Mouse (Mus musculus): ENCODE results near the gene Tmprss4.

Tmprss4 gene

GRCm38 (mm10) chr9:45196125-45196830 is 7.6 kb downstream of the Tmprss4 start:
- DNase-seq (ENCODE audit: low read depth, low spot score): no peak

- no peak for DNase-seq (ENCODE audit: low read depth, low spot score)
Observed at GRCm38 (mm10) chr9:45195468-45195867, 8.4 kb downstream of the Tmprss4 start.

DNA sequence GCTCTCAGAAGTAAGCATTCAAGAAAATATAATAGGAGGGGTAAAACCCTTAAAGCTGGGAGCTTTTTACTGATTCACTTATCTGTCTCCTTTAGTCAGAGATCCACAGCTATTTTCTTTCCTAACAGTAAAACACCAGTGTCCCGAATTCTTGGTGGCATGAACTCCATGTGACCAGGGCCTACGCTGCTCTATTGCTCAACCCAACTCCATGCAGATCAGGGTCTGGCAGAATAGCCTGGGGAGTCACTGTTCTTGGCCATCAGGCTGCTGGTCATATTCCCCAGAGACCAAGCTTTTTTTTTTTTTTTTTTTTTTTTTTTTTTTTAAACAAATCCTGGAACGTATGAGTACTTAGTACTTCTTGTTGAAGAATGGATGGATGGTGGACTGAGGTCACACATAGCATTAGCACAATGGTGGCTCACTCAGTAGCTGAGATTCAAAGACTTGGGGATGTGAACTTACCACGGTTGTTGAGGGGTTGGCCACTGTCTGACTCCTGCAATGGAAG is 14.2 kb downstream of the Tmprss4 start:
- peak; percentile 16 for DNase-seq (ENCODE audit: low read depth, low spot score)

GRCm38 (mm10) chr9:45188570-45189563 is 15.0 kb downstream of the Tmprss4 start:
- no peak for DNase-seq (ENCODE audit: low read depth, low spot score)

- DNase-seq (ENCODE audit: low read depth, low spot score): no peak
Observed at GRCm38 (mm10) chr9:45185250-45185649, 18.6 kb downstream of the Tmprss4 start.

DNA sequence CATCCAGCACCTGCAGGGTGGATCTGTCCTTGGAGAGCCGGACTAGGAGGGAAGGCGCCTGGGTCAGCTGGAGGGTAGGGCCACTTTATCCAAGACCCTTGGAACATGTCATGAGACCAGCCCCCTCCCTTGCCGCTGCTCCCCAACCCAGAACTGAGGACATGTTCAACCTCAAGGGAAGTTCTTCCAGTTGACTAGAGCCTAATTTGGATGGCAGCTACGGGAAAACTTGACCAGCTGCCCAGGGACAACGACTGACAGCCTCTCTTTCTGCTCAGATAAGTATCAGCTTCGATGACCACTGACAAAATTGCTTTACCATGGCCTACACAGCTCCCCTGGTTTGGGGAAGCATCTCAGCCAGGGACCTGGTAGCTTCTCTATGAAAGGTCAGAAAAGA is 20.6 kb downstream of the Tmprss4 start:
- DNase-seq (ENCODE audit: low read depth, low spot score): no peak

GRCm38 (mm10) chr9:45182521-45182920 is 21.4 kb downstream of the Tmprss4 start:
- DNase-seq (ENCODE audit: low read depth, low spot score): no peak

- peak; percentile 45 for DNase-seq (ENCODE audit: low read depth, low spot score)
Observed at GRCm38 (mm10) chr9:45181770-45182169, 22.1 kb downstream of the Tmprss4 start, which contains the start of gene BC049352. Gene BC049352 (plus strand): TSS chr9:45182007.

DNA sequence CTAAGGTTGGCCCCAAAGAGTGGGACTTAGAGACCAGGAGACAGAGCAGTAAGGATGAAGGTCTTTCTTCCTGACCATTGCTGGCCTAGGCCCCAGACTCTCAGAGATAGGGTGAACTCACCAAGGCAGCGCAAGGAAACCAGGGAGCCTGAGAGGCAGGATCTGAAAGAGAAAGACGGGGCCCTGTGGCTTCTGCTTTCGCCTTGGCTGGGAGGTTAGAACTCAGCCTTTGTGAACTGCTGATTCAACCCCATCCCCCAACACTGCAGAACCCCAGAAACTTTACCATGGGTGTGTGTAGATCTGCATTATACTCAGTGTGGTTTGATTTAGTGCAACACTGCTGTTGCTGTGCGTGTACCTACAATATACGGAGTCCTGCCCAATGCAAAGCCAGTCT is 24.6 kb downstream of the Tmprss4 start:
- DNase-seq (ENCODE audit: low read depth, low spot score): no peak

DNA sequence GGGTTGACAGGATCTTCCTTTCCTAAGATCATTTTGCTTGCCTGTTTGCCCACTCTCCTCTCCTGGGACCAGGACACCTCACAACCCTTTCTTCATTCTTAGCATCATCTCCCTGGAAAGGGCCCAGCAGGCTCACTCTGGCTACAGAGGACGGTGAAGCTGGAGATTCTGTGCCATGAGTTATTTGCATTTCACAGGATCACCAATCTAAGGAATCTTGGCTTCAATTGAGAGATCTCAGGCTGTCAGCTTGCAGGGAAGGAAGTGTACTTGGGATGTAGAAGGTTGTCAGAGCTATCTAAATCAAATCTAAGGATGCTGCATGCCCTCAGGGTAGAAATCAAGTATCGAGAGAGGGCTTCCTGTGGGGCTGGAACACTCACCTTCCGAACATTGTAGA is 30.4 kb downstream of the Tmprss4 start:
- no peak for DNase-seq (ENCODE audit: low read depth, low spot score)

DNA sequence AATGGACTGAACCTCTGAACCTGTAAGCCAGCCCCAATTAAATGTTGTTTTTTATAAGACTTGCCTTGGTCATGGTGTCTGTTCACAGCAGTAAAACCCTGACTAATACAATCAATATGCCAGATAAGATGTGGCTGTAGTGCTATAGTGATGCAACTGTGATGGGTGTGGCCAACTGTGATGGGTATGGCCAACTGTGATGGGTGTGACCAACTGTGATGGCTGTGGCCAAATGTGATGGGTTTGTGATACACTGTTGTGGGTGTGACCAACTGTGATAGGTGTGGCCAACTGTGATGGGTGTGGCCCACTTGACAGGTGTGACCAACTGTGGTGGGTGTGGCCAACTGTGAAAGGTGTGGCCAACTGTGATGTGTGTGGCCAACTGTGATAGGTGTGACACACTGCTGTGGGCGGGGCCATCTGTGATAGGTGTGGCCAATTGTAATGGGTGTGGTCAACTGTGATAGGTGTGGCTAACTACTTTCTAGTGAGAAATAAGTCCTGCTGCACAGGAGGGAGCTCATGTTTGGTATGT is 32.8 kb downstream of the Tmprss4 start:
- DNase-seq (ENCODE audit: low read depth, low spot score): no peak

GRCm38 (mm10) chr9:45170150-45170549 is 33.7 kb downstream of the Tmprss4 start:
- no peak for DNase-seq (ENCODE audit: low read depth, low spot score)

GRCm38 (mm10) chr9:45167903-45168302 is 36.0 kb downstream of the Tmprss4 start:
- no peak for DNase-seq (ENCODE audit: low read depth, low spot score)

GRCm38 (mm10) chr9:45153361-45153760 is 50.5 kb downstream of the Tmprss4 start:
- no peak for DNase-seq (ENCODE audit: low read depth, low spot score)

GRCm38 (mm10) chr9:45150933-45151332 is 53.0 kb downstream of the Tmprss4 start:
- no peak for DNase-seq (ENCODE audit: low read depth, low spot score)

- DNase-seq (ENCODE audit: low read depth, low spot score): no peak
Observed at GRCm38 (mm10) chr9:45146267-45146597, 57.7 kb downstream of the Tmprss4 start.

DNA sequence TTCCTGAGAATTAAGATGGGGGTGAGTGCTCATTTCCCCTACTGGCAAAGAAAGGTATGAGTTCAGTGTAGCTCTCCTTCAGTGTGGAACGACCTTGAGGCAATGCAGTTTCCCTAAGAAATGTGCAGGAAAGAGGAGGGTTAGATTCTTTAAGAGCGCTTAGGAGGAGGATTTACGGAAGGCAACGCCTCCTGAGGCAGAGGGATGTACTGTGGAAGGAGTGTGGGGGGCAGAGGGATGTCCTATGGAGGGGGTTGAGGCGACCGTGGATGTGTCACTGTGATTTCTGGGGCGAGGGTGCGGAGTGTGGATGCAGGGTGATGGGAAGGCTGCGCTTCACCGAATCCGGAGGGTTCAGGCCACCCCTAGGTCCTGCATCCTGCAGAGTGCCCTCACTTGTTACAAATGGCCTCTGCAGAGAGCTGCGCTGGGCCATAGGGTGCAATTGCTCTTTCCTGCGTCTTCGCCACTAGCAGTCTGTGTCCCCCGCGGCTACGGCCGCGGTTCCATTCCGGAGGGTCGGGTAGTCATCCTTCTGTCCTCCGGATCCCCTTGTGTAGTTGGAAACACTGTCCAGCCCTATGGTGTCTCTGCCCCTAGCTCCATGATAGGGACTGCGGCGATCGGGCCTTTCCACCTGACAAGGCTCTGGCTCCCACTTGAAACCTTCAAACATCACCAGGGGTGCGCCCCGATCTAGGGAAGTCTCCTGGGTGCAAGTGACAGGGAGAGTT is 58.2 kb downstream of the Tmprss4 start:
- no peak for DNase-seq (ENCODE audit: low read depth, low spot score)

DNA sequence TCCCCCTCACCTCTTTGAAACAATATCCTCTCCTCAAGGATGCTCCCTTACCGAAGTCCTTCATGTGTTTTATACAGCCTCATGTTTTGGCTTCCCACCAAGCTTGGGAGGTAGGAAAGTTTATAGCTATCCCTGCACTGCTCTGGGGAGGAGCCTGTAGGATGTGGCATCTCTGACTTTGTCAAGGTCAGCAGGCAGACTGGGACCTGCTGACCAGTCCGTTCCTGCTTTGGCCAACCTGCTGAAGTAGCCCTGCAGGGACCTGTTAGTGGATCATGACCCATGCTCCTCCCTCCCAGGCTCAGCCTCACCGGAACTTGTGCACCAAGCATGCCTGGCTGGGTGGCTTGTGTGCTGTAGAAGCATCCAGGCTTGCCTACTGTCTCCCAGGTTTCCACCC is 61.2 kb downstream of the Tmprss4 start:
- DNase-seq (ENCODE audit: low read depth, low spot score): peak; percentile 82

GRCm38 (mm10) chr9:45140945-45141344 is 62.9 kb downstream of the Tmprss4 start:
- DNase-seq (ENCODE audit: low read depth, low spot score): no peak

DNA sequence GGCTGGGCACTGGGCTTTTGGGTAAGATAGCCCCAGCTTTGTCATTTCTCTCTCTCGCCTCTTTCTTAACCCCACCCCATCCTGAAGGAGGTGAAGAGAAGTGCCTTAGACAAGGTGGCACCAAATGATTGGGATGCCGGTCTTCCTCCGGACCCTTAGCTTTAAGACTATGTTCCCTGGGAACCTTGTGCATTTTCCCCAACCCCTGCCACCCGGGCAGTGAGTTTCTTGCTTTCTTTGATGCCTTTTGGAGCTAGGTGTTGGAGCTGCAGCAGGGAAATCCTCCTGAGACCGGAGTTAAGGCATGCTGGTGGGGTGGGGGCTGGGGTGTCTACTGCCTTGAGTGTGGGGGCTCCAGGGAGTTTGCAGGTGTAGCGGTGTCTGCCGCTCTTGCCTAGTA is 64.8 kb downstream of the Tmprss4 start:
- no peak for DNase-seq (ENCODE audit: low read depth, low spot score)

GRCm38 (mm10) chr9:45138191-45139032 is 65.5 kb downstream of the Tmprss4 start, which contains the start of gene Scn4b:
Gene Scn4b (plus strand): TSS chr9:45138395.
- DNase-seq (ENCODE audit: low read depth, low spot score): peak; percentile 82
